Mouse (Mus musculus): ENCODE data around the gene Etfb.
A peak's percentile ranks its signal among the peaks of the same experiment; 100 is the strongest.

The Etfb gene

DNA sequence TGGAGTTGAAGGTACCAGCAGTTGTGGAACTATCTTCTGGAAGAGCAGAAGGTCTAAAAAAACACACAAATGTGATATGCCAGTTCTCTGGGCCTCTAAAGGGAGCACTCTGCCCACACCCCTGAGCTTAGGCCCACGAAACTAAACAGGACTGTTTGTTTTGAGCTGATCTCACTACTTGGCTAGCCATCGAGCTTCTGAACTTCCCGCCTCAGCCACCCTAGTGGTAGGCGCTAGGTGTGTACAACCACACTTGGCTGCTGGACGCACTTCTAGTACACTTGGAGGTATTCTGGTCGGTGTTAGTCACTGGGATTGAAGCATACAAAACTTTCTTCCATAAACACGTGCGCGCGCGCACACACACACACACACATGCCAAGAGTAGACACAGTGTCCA is 7.8 kb downstream of the Etfb start:
- no peak for DNase-seq

DNA sequence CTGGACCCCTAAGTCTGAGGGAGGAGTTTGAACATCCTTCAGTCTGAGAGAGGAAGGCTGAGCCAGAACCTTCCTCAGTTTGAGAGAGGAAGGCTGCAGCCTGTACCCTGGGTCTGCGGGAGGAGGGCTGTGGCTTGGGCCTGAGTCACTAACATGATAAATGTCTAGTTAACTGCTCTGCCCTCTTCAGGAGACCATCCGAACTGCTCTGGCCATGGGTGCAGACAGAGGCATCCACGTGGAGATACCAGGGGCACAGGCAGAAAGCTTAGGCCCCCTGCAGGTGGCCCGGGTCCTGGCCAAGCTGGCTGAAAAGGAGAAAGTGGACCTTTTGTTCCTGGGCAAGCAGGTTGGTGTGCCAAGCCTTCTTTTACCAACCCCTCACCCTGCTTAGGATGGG is 8.7 kb downstream of the Etfb start:
- DNase-seq: no peak

DNA sequence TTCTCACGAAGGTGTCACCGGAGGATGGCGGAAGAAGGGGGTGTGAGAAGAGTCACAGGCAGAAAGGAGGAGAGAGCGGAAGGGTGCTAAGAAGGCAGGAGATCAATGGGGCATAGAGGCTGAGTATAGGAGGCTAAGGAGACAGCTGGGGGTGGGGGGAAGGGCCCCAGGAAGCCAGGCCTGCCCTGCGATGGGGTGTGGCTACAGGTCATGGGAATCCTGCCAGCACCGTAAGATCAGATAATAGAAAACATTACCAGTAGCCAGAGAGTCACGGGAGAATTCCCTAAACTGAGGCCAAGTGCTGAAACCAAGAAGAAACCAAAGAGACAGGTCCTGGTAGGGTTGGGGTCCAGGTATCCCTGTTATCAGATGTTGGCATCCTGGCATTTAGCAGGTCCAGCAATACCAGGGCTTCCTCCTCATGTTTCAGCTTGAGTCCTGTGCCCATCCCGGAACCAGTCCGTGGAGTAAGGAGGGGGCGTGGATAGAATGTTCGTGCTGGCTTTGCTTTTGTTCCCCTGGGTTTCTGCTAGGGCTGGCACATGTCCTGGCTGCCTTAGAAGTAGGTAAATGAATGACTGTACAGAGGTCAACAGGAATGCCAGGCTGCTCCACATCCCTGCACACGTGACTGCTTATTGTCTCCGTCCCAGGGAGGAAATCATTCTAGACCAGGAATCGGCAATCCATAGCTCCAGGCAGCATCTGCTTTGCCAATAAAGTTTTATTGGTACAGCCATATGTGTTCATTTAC is 9.9 kb downstream of the Etfb start:
- DNase-seq: peak; percentile 73

DNA sequence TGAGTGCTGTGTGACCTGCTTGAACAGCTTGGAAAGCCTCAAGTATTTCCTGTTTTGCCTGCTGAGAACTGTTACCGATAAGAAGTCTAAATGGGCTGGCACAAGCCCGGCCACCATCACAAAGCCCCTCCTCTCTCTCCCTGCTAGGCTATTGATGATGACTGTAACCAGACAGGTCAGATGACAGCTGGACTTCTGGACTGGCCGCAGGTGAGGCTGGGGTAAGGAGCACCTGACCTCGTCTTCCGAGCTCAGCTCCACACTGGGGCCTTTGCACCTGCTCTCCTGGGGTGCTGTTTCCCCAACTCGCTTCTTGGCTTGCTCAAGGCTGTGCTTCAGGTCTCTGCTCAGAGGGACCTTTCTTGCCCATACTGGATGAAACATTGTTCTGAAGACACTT is 10.5 kb downstream of the Etfb start:
- DNase-seq: no peak

DNA sequence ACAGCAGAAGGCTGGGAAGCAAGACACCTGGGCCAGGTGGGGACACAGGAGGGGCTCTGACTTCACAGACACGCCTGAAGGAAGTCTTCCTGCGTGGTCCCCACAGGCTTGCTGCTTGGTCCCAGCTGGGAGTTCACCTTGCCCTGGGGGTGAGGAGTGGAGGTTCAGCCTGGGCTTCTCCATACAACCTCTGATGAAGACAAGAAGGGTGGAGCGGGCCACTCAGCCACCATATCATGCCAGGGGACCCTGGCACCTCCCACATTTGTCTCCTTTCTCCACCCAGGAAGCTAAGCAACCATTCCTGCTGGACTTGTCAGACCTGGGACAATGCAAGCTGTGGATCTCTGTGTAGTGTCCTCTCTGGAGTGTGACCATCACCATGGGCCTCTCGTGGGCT is 19.0 kb downstream of the Etfb start, which contains the start of gene Vsig10l:
Vsig10l (plus strand) TSS at position 301 of the 400 bp plus-strand sequence.
- no peak for DNase-seq

DNA sequence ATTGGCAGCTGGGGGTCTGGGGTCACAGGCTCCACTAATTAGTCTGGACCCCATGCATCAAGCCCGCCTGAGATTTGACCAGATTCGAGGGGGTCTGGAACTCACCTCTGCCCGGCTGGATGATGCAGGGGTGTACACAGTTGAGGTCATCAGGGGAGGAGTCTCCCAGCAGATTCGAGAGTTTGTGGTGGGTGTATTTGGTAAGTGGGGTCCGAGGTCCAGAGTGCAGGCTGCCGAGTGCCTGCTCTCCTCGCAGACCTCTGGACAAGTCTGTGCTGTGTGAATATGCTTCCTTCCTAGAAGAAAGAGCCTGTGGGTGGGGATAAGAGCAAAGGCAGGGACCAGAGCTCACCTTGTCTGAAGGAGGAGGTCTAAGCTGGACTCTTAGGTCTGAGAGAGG is 20.1 kb downstream of the Etfb start:
- DNase-seq: no peak

DNA sequence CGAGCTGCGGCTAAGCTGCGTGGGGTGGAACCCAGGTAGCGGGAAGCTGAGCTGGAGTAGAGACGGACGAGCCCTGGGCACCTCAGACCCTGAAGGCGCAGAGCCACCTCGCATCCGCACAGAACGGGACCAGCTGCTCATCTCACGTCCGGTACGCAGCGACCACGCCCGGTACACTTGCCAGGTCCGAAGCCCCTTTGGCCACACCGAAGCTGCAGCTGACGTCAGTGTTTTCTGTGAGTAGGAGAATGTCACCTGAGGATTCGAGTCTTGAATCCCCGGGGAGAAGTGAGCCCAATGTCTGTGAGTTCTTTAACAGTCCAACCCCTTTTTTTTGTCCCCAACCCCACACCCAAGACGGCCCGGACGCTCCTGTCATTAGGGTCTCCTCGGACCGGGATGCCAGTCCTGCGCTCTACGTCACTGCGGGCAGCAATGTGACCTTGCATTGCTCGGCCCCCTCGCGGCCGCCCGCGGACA is 21.0 kb downstream of the Etfb start:
- peak; percentile 27 for DNase-seq

DNA sequence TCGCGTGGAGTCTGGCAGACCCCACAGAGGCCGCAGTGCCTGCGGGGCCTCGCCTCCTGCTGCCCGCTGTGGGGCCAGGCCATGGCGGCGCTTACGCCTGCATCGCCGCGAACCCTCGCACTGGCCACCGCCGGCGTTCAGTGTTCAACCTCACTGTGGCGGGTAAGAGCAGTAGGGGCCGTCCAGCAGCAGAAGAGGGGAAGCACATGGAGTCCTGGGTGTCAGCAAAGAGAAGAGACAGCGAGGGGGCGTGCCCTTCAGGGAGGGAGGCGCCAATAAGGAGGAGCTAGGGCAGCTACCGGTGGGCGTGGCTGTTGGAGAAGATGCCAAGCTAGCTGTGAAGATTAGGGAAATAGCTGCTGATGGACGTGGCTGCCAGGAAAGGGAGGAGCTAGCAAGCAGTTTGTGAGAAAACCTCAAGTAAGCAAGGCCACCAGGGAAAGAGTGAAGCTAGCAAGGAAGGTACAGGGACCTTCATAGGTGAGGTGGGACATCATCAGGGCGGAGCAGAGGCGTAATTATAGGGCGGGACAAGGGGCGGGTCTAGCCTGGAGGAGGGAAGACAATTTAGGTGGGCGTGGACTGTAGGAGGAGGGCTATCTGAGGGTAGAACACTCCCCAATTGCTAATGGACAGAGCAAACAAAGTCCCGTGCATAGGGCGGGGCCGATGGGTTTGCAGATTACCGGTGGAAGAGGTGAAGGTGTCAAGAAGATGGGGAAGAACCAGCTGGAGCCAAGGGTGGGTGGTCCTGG is 21.6 kb downstream of the Etfb start:
- DNase-seq: peak; percentile 95

DNA sequence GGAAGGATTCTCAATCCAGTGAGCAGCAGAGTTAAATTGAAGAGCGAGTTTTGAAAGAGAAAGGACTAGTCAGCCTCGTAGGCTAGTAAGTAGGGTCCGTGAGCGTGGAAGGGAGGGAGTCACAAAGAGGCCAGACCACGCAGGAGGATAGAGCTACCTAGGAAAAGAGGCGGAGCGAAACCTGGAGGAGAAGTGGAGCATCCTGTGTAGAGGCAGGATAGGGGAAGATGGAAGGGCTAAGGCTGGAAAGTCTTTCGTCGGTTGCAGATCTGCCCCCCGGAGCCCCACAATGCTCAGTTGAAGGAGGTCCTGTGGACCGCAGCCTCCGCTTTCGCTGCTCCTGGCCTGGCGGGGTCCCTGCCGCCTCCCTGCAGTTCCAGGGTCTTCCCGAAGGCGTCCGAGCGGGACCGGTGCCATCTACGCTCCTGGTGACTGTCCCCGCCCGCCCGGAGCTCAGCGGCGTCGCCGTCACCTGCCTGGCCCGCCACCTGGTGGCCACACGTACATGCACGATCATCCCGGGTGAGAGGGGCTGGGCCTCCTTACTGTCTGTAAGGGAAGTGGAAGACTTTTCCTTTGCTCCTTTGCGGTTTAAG is 22.3 kb downstream of the Etfb start:
- peak; percentile 88 for DNase-seq

DNA sequence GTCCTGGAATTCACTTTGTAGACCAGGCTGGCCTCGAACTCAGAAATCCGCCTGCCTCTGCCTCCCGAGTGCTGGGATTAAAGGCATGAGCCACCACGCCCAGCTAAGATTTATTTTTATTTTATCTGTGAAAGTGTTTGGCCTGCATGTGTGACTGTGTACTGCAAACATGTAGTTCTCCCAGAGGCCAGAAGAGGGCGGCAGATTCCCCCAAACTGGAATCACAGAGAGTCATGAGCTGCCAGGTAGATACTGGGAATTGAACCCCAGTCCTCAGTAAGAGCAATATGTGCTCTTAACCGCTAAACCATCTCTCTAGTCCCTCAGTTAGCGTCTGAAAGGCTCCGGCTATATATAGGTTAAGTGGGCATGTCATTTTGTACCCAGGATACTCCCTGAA is 26.5 kb downstream of the Etfb start:
- peak; percentile 33 for DNase-seq

DNA sequence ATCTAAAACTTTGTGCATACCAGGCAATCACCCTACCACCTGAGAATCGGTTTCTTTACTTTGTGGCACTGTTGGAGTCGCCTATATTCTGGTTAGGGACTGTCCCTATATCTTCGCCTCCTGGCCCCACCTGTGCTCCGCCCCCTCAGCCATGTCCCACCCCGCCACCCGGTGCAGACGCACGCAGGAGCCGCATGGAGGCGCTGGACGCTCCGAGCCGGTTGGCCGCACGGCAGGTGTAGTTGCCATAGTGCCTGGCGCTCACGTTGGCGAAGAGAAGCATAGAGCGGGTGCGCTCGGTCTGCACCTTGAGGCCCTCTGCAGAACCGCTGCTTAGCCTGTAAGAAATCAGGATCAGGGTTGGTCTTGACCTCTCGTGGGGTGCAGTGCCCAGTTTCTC is 31.8 kb downstream of the Etfb start:
- no peak for DNase-seq

DNA sequence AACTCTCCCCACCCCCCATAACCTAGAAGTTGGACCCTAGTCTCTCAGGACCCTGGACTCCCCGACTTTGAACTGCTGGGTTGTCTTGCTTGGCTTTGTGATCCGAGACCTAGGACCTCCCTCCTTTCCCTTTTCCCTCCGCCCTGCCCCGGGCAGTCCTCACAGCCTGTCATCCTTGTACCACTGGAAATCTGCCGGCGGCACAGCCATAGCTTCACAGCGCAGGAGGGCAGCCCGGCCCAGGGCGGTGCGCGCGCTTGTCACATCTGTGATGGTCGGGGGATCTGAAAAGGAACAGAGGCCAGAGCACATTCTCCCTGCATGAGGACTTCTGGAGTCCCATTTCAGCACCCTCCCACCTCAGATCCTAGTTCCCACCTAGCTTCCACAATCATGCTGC is 32.5 kb downstream of the Etfb start:
- DNase-seq: no peak

DNA sequence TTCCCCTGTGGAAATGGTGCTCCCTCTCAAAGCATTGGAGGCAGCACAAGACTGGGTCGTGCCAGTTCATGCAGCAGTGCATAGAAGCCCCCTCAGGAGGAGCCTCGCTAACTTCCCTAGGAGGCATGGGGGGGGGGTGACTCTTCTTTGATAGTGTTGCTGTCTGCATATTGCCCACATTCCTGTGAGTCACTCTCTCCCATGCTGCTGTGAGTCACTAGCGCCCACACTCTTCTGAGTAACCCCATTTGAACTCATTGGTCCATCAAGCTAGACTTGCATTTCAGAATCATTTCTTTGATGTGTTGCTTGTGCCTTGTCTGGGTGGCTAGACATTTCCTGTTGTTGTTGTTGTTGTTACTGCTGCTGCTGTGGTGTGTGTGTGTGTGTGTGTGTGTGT is 37.3 kb downstream of the Etfb start:
- no peak for DNase-seq

DNA sequence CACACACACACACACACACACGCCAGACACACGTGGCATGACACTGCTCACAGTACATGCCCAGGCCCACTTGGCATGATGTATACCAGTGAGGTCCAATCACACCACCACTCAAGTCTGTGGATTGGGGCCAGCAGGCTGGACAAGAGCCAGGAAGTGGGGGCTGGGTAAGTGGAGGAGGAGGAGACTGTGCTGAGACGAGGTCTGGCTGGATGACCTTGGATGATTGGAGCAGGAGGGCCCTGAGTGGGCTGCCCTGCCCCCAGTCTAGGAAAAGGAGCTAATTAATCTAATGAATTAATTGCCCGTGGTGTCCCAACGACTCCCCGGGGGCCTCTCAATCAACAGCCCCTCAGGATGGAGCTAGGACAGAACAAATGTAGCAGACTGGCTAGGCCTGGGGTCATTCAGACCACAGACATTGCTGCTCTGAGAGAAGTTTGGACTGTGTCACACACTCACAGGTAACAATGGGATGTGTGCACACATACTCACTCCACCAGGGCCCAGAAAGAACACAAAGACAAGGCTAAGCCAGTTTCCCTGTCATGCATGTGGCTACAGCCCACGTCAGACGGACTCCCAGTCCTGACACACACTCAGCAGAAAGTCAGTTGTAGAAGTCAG is 38.3 kb downstream of the Etfb start:
- peak; percentile 37 for DNase-seq

DNA sequence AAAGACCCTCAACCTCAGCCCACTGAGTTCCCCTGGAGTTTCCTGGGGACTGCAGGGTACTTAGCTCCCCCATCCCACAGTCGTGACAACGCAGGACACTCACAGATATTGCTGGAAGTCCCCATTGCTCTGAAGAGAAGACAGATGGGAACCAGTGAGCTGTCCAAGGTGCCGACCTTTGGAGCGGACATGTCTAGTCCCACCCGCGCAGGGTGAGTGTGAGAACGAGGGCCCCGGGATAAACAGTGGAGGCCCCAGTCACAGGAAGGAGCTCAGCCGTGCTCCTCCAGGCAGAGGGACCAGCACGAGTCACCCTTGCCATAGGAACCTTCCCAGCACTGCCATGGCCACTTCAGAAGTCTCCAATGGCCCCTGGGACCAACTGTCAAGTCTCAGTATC is 39.4 kb downstream of the Etfb start:
- DNase-seq: peak; percentile 24

DNA sequence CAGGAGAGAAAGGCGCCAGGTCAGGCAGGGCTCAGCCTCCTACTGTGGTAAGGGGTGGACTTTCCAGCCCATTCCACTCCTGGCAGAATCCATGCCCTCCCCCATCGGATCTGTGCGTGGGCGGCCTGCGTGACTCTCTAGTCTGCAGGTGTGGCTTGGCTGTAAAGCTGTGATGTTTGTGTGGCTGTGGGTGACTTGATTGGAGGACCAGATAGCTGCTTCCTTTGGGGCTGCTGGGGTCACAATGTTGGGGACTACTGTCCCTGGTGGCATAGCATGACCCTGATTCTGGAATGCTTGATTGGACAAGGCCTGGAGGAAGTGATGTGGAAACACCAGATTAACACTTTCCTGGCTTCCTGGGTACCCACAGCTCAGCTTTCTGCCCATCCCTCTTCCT is 44.8 kb downstream of the Etfb start:
- DNase-seq: no peak

DNA sequence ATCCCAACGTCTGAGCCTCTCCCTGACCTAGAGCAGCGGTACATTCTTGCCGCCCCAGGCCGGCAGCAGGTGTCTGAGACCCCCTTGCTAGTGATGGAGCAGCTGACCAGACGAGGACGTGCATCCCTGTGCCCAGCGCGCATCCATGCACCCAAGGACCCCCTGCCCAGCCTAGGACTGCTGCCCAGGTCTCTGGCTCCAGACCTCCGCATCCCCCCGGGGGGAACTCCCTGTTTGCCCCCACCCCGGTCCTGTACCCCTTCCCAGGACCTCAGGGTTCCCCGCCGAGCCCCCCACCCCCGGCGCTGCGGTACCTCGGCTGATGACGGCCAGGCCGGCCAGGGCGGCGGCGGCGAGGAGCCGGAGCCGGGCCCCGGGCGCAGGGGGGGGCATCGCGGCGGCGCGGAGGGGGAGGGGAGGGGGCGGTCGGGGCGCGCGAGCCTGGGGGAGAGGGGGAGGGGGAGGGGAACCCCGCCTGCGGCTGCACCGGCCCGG is 45.8 kb downstream of the Etfb start, which contains the start of gene Iglon5:
Iglon5 (minus strand) TSS at position 445 of the 495 bp plus-strand sequence.
- DNase-seq: no peak

DNA sequence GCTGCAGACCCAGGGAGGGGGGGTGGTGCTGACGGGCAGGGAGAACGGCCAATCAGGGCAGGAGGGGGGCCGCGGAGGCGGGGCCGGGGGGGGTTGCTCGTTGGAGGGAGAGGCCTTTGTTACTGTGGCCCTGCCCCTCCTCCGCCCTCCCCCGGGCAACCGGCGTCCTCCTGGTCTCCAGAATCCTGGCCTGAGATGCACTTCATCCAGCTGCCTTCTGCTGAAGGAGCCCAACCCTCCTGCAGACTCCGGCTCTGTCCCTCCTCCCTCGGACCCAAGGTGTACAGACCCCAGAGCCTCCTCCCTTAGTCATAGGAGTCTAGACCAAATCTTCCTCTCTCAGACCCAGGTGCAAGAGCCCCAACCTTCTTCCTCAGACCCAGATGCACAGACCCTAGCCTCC is 46.3 kb downstream of the Etfb start:
- peak; percentile 45 for DNase-seq

DNA sequence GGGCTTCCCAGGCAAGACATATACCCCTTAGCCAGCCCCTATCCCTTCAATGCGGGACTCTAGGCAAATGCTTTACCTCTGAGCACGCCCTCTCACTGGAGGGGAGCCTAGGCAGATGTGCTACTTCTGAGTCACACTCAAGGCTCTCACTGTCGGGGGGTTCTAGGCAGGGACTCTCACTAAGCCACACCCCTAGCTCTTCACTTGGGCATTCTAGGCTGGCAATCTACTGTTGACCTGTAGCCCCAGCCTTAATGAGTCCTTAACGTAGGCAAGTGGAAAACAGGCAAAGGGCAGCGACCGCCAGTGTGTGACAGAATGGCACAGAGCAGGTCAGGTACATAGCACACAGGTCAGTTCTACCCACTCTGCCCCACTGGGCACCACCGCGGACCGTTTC is 47.0 kb downstream of the Etfb start:
- no peak for DNase-seq

DNA sequence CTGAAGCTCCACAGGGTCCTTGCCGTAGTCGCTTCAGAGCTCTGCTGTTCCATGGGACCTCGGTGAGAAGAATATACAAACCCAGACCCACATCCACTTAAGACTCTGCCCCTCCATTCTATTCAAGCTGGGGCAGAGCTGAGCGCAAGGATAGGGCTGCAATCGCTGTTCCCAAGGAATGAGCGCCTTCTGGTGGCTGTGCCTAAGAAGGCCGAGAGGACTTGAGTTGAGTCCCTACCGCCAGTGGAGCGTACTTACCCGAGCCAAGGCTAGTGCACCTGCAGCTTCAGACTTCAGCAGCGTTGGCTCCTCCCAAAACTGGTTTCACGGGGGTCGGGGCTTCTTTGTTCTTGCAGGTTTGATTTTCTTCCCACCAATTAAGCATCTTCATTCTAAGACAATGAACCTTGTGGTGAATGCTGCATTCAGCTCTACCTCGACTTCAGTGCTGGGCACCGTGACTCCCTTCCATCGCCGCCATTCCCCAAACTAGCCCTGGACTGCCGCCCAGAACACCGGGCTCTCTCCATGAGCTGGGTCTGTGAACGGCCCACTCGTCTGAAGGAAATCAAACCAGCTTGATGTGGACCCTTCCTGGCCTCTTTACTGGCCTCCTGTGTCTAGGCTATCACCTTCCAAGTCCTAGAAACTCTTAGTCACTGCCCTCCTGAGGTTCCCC is 51.6 kb downstream of the Etfb start:
- DNase-seq: peak; percentile 56
